Mouse (Mus musculus) gastrocnemius, postnatal 10 days (tissue): ENCODE results near the gene Cldn1. TPM values are rescaled to one million over a fixed set of nuclear protein-coding genes. Genes with fewer than 3 reads are reported as not detected.

Experiments
- total RNA-seq, 2 experiments: library from RNA; stranded (reverse); gene quantifications; 2 replicates each; pipeline ENCODE4 v1.2.3; 2021

Cldn1 gene
- total RNA-seq, 2 experiments from 2014 or later = 5.9 to 6.3 TPM

Other genes with a start within 250 kb of the Cldn1 start
- gene Cldn16, start 91.3 kb upstream of the Cldn1 start, total RNA-seq = not detected
- not detected for gene Tmem207, start 154.9 kb upstream of the Cldn1 start, total RNA-seq
- 1 to 10 TPM; 4.8 to 5.3 TPM for gene Il1rap, start 209.9 kb upstream of the Cldn1 start, total RNA-seq